Mouse (Mus musculus) left cerebral cortex, adult 9 months (tissue): ENCODE measurements at regions not wholly inside any gene's neighbourhood (a gene's known extent, or its start where the extent isn't known, plus 50 kb on each side); places are given as distances from the start of the nearest gene placed in this dataset.
"Not testable (repeated sequence)": the region's sequence is repeated elsewhere in the genome, so short reads cannot be mapped to it uniquely, and the experiment has no call there.

Experiments used
- DNase-seq, 2 experiments: peaks; one replicate each; pipeline ENCODE4 v3.0.0; 2022; ENCODE audit warnings: low spot score in 2 of 2

DNA sequence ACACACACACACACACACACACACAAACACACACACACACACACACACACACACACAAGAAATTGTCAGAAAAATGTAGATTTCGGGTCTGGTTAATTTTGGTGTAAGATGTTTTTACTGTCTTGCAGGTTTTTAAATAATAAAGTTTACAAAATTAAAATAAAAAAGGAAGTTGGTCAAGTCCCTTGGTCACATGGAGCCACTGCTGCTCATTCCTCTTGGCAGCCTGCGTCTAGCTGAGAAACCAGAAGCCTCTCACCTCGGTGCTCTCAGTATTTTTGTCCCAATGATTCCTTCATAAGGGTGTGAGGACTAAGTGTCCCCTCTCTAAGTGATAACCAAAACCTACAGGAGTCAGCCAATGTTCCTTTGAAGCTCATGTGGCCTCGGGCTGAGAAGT is 76.8 kb upstream of the Smg1 start:
- no peak for DNase-seq

DNA sequence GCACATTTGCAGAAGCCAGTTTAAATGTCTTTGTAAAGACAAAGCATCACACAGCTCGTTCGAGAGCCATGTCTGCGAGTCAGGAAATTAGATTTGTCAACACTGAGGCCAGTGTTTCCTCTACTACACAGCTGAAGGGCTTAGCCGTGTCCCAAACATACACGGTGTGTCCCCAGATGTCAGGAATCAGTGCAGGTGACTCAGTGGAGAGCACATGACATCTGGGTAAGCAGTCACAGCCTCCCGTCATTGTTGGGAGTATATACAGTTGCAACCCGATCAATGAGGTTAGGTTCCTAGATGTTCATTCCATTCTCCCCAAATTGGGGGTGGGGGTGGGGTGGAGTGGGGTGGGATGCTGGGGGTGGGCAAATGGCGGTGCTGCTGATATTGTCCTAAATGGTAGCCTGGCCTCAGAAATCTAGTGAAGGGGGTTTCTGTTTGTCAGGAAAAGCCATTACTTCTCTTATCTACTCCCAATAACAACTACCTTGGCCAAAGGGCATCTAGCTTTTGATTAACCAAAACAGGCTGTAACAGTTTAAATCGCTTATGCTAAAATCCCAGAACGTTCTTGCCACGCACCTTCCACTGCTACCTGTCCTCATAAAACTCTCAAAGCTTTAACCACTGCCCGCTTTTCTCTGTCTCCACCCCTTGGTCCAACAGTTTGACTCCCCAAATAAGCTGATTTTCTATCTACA is 75.1 kb upstream of the Smg1 start:
- DNase-seq, result no peak

DNA sequence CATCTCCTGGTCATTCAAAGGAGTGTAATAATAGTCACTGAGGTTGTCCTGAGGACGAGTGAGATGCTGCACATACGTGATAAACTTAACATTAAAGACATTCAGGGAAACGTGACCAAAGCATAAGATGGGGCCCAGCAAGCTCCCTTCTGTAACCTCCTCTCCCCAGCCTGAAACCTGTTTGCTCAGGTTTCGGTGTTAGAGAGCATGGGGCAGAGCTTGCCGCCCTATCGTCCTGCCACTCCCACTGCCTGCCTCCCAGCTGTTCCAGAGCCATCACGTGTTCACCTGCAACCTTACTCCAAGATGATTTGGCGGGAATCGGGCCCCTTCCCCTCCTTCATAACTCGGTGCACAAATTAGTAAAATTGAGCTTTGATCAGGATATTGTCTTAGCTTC is 71.4 kb upstream of the Smg1 start:
- DNase-seq, result not testable (repeated sequence)

DNA sequence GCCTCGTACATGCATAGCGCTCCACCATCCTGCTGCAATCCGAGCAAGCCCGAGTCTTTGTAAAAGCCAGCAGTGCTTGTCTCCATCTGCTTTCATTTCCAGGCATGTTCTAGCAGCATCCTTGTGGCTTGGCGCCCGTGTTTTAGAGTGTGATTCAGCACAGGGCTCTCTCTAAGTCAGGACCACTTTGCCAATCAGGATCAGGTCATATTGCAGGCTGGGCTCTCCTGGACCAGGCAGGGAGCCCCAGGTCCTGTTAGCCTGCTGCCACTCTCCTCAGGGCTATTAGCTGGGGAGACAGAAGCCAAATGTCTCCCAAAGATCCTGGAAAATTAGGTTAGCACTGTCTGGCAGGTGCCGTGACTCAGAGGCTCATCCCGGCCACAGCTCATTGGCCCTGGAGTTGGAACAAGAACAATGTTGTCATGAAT is 70.8 kb upstream of the Smg1 start:
- peak in 1 of 2 experiments; percentile 52 for DNase-seq

DNA sequence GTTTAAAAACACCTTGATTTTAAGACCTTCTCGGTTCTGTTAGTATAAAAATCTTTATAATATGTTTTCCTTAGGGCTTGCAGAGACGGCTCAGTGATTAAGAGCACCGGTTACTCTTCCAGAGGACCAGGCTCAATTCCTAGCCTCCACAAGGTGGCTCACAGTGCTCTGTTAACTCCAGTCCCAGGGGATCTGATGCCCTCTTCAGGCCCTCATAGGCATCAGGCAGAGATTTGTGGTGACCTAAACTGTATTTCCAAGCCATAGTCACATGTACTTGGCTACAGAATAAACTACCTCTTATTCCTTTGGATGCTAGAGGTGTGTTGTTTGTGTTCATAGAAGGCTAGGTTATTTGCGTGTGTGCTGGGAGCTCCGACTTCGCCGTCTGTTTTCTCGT is 70.3 kb upstream of the Smg1 start:
- peak in 1 of 2 experiments; percentile 49 for DNase-seq

DNA sequence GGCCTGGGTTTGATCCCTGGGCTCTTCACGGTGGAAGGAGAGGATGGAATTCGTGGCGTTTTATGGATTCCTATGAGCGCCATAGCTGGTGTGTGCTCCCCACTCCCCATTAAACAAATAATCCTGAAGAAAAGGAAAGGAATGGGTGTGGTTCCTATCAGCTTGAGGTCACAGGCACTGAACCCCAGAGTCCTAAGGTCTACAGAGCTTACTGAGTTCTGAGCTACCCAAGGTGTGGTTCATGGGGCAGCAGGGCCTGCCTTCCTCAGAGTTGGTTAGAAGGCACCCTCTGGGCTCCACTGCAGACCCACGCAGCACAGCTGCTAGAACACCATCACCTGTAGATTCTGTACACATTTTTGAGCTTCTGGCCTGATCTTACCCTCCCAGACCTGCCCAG is 66.3 kb upstream of the Smg1 start:
- no peak for DNase-seq

DNA sequence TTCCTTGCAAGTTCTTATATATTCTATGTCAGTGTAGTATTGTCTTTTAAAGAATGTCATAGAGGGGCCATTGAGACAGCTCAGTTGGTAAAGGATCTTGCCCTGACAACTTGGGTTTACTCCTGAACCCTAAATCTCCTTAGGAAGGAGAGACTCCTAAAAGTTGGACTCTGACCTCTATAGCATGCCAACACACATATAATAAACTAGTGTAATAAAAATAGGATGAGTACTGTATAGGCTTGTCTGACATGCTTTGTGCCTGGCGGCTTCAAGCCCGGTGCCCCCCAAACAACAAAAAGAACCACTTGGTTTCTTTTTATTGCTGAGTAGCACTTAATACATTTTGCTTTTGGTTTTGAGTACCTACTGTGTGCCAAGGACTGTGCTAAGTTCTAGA is 65.4 kb upstream of the Smg1 start:
- no peak for DNase-seq

DNA sequence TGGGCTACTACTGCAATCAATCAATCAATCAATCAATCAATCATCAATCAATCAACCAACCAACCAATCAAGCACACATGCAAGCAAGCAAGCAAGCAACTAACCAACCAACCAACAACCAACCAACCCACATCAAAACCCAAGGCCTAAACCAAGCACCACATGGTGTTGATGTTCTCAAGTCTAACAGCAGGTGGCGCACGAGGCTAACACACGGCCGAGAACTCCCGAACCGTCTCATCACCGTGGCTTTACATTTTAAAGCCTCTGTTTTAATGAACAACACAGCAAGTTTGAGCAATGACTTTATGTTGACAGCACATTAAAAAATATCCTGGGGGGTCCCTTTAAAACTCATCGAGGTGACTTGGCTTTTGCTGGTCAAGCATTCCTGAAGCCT is 61.3 kb upstream of the Smg1 start:
- peak in 1 of 2 experiments; percentile 84 for DNase-seq

DNA sequence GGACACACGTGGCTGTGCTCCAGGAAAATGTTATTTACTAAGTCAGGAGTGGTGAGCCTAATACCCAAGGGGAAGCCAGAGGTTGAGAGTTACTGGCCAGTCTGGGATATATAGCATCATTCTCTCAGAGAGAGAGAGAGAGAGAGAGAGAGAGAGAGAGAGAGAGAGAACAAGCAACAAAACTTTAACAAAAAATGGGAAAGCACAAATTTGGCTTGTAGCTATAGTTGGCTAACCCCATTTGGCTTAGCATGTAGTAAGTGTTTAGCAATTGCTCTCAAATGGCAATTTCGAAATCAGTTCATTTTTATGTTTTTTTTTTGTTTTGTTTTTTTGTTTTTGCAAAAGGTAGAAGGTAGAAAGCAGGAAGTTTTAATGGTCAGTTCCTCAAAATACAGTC is 60.9 kb upstream of the Smg1 start:
- no peak for DNase-seq

DNA sequence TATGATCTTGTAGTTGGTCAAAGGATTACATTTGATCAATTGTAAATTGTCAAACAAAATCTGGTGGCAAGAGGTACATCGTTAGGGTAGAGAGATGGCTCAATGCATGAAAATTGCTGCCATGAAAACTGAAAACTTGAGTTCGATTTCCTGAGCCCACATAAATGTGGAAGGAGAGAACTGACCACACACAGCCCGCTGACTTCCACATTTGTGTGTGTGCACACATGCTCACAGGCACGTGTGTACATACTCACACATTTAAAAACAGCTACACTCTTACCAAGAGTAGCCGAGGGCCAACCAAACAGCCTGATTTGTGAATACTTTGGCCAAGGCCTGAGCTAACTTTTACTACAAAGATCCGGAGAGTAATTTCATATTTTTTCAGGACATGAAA is 60.5 kb upstream of the Smg1 start:
- DNase-seq, result no peak

DNA sequence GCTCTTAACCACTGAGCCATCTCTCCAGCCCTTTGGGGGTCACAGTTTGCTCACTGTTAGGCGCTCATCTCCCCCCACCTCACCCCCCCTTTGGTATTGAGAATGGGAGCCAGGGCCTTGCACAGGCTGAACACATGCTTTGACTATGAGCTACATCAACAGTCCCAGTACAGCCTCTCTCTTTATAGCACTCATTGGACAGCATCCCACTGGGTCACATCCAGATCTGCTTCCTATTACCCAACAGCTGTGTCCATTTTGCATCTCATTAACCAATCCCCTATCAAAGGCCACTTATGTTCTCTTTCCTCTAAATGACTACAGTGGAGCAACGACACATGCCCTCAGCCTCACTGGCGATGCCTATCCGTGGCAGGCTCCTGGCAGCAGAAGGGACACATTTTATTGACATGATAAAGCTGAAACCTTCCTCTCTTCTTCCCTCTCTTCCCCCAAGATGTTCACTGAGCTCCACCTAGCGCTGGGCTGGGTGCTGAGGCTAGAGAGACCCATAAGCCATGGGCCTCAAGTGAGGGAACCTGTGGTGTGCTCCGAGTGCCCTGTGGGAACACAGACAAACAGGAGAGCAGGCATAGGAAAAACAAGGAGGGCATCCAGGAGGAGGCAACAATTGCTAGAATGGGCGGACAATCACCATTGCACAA is 57.3 kb upstream of the Smg1 start:
- peak; percentile 37 to 45 for DNase-seq

DNA sequence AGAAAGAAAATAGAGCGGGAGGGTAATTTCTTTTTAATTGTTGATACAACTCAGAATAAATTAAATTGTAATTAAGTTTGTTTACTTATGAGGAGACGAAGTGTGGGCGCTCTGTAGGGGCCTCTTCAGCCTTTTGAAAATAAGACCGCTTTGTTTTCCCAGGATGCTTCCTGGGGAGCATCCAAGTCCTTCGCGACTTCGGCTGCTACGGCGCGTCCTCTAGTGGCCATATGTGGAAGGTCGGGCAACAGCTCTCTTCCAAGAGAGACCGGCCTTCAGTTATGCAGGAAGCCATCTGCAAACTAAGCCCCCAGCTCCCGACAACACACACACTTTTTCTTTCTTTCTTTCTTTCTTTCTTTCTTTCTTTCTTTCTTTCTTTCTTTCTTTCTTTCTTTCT is 54.1 kb upstream of the Smg1 start:
- DNase-seq, result peak in 1 of 2 experiments; percentile 85

DNA sequence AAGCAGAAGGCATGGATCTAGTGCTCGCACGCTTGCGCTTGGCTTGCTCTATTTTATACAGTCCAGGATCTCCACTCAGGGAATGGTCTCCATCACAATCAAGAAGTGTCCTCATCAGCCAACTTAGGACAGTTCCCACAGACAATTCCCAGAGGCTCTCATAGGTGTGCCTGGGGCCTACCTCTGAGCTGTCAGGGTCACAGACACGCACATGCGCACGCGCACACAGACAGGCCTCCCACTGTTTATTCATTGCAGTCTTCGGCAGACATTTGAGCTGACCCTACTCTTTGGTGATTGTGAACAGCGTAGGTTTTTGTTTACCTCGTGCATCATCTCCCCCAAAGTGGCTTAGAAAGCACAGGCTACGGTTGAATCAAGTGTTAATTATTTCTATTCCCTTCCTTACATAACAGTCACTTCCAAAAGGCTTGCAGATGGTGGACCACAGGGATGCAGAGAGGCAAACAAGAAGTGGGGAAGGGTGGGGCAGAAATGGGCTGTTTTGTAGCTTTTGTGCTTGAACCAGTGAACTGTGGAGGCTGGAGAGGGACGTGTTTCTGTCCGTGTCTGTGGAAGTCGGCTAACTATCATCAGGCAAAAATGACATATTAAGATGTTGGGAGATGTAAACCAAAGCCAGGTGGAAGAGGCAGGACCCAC is 53.5 kb upstream of the Smg1 start:
- no peak for DNase-seq

DNA sequence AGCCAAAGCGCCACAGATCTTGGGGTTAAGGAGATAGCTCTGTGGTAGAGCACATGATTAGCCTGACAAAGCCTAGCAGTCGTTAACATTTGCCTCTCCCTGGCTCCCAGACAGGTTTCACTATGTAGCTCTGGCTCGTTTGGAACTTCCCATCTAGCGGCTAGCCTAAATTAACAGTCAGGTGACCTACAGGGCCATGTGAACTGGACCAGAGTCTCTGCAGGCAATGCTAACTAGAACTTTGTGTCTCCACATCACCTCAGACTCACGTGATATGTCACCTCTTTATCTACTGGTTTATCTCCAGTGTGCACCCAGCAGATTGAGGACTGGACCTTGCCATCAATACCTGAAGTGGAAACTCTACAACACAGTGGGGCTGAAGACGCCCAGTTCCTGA is 52.4 kb upstream of the Smg1 start:
- no peak for DNase-seq

DNA sequence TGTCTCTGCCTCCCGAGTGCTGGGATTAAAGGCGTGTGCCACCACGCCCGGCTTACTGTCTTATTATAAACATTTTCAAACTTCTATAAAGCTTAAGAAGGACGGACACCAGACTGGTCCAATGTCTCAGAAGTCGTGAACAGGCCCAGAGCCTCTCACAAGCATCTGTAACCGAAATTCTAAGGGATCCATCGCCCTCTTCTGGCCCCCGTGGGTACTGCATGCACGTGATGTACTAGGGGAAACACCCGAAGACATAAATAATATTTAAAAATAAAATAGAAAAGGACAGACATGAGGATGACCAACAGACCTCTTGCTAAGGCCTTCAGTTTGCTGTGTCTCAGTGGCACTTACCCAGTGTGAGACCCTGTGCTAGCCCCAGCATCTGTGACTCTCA is 51.8 kb upstream of the Smg1 start:
- no peak for DNase-seq

DNA sequence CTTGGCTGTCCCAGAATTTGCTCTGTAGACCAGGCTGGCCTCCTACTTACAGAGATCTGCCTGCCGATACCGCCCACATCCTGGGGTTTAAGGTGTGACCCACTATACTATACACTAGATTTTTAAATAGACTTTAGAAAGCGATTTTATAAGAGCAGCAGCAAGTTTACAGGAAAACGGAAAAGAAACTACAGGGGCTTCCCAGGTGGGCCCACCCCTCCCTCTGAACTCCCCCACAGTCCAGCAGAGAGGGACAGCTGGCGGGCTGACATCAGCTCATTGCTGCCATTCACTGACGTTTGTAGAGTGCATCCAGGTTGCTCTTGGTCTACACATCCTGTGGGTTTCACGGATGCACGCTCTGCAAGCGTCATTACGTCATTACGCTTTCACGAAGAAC is 51.2 kb upstream of the Smg1 start:
- DNase-seq, result no peak
